ENCODE assay signal across 8 mouse cellular contexts in genomic region chr1:181393250-181394149, GRCm38 (mm10). TPM values are rescaled to one million over a fixed set of nuclear protein-coding genes. Genes with fewer than 3 reads are reported as not detected.
DNase-seq lines count a peak whose midpoint lies in the region; ATAC-seq lines count a peak whose summit lies in the region.

No protein-coding gene starts in this region.

- no peaks in the 10 kb centered on the region for H3K36me3 ChIP-seq in midbrain, embryonic 11.5 days (ENCODE audit: control insufficient read depth, insufficient read depth, low read length)
- no peaks in the 10 kb centered on the region for H3K36me3 ChIP-seq in midbrain, embryonic 10.5 days
- no peaks in the 10 kb centered on the region for H3K36me3 ChIP-seq in embryonic facial prominence, embryonic 10.5 days (replicated peaks)
- H3K36me3 ChIP-seq in neural tube, embryonic 14.5 days (ENCODE audit: control insufficient read depth, insufficient read depth, low read length), result no peaks in the 10 kb centered on the region

- ATAC-seq in midbrain, embryonic 11.5 days (ENCODE audit: low FRiP score), result no peak
- ATAC-seq in neural tube, embryonic 14.5 days (ENCODE audit: low read depth), result peak; percentile 75; the same call in 1 of the 2 replicates

- 73% methylated on average over 6 of the region's 6 CpGs for WGBS in midbrain, embryonic 11.5 days
- 75% methylated on average over 6 of the region's 6 CpGs for WGBS in midbrain, embryonic 10.5 days
- 75% methylated on average over 6 of the region's 6 CpGs for WGBS in embryonic facial prominence, embryonic 10.5 days
- WGBS in neural tube, embryonic 14.5 days, result 37% methylated on average over 6 of the region's 6 CpGs

- peak; percentile 73 for DNase-seq in midbrain, embryonic 11.5 days (ENCODE audit: low spot score, missing footprints)
- no peak for DNase-seq in midbrain, embryonic 10.5 days (ENCODE audit: low spot score)
- DNase-seq in embryonic facial prominence, embryonic 10.5 days (ENCODE audit: low spot score), result peak; percentile 14
- peak; percentile 77 for DNase-seq in heart, adult 8-10 months (ENCODE audit: low spot score)
- DNase-seq in kidney, adult 18-20 months, result peak; percentile 58
- DNase-seq in left cerebral cortex, postnatal 25 days (ENCODE audit: low spot score in 2 of 2), result peak; percentile 64 to 82
- DNase-seq in spleen, adult 18-20 months, result no peak

- no peak overlapping the region for H3K4me2 ChIP-seq in midbrain, embryonic 11.5 days
- H3K4me2 ChIP-seq in neural tube, embryonic 14.5 days (ENCODE audit: low read depth, low read length), result no peak overlapping the region

- no peak overlapping the region for H3K9ac ChIP-seq in midbrain, embryonic 11.5 days (ENCODE audit: low read length)
- no peak overlapping the region for H3K9ac ChIP-seq in neural tube, embryonic 14.5 days (replicated peaks; ENCODE audit: low read depth, low read length)

- intact Hi-C loops in left cerebral cortex, postnatal 25 days (cut with DNase I), result no loop called here

- H3K4me3 ChIP-seq in midbrain, embryonic 11.5 days (ENCODE audit: low read depth, low read length), result no peak overlapping the region
- H3K4me3 ChIP-seq in midbrain, embryonic 10.5 days, result no peak overlapping the region
- H3K4me3 ChIP-seq in embryonic facial prominence, embryonic 10.5 days, result no peak overlapping the region
- no peak overlapping the region for H3K4me3 ChIP-seq in neural tube, embryonic 14.5 days (ENCODE audit: low read depth, low read length)

- H3K4me1 ChIP-seq in midbrain, embryonic 11.5 days (ENCODE audit: control insufficient read depth, insufficient read depth, low read length), result no peaks in the 10 kb centered on the region
- H3K4me1 ChIP-seq in midbrain, embryonic 10.5 days, result 0 out of 2 replicates have a peak, but pooled peaks cover 7% of the 10 kb centered on the region
- H3K4me1 ChIP-seq in embryonic facial prominence, embryonic 10.5 days, result 0 out of 2 replicates have a peak, but pooled peaks cover 2% of the 10 kb centered on the region
- 0 out of 2 replicates have a peak, but pooled peaks cover 3% of the 10 kb centered on the region for H3K4me1 ChIP-seq in neural tube, embryonic 14.5 days (ENCODE audit: control insufficient read depth, insufficient read depth, low read length)

- no peaks in the 10 kb centered on the region; the same call in 1 of the 2 replicates for H3K9me3 ChIP-seq in midbrain, embryonic 11.5 days (ENCODE audit: control insufficient read depth, low read length)
- H3K9me3 ChIP-seq in midbrain, embryonic 10.5 days (replicated peaks), result peaks cover 2% of the 10 kb centered on the region; the same call in 1 of the 2 replicates
- H3K9me3 ChIP-seq in embryonic facial prominence, embryonic 10.5 days, result no peaks in the 10 kb centered on the region
- no peaks in the 10 kb centered on the region for H3K9me3 ChIP-seq in neural tube, embryonic 14.5 days (ENCODE audit: control insufficient read depth, low read length)

- H3K27ac ChIP-seq in midbrain, embryonic 11.5 days (ENCODE audit: low read depth, low read length), result no peak overlapping the region
- no peak overlapping the region for H3K27ac ChIP-seq in midbrain, embryonic 10.5 days (replicated peaks)
- H3K27ac ChIP-seq in embryonic facial prominence, embryonic 10.5 days (replicated peaks), result no peak overlapping the region
- H3K27ac ChIP-seq in neural tube, embryonic 14.5 days (ENCODE audit: low read depth, low read length), result no peak overlapping the region; the same call in 1 of the 2 replicates

- no peaks in the 10 kb centered on the region for H3K27me3 ChIP-seq in midbrain, embryonic 11.5 days (ENCODE audit: control insufficient read depth, insufficient read depth, low read length)
- H3K27me3 ChIP-seq in midbrain, embryonic 10.5 days (ENCODE audit: low read depth, poor library complexity, severe bottlenecking), result no peaks in the 10 kb centered on the region
- H3K27me3 ChIP-seq in embryonic facial prominence, embryonic 10.5 days (replicated peaks; ENCODE audit: low read depth, poor library complexity, severe bottlenecking), result no peaks in the 10 kb centered on the region
- H3K27me3 ChIP-seq in neural tube, embryonic 14.5 days (ENCODE audit: control insufficient read depth, insufficient read depth, low read length), result no peaks in the 10 kb centered on the region

RNA-seq across cellular contexts. Expression of gene Cnih3, which starts 41.1 kb away (rescaled TPM):
- polyA plus RNA-seq in midbrain, embryonic 11.5 days (2014; fragmentation: Nextera tagmentation; extraction: Ambion mirVana), result 1.2 and 1.3 TPM in 2 replicates
- polyA plus RNA-seq in midbrain, embryonic 10.5 days (2016; fragmentation: Nextera tagmentation; extraction: Ambion mirVana), result 0.60 and 1.1 TPM in 2 replicates
- 0.24 and 0.57 TPM in 2 replicates for polyA plus RNA-seq in embryonic facial prominence, embryonic 10.5 days (2016; fragmentation: Nextera tagmentation; extraction: Ambion mirVana)
- total RNA-seq in heart, adult 8-10 months (2022), result not detected
- total RNA-seq in left cerebral cortex, postnatal 25 days (2021), result 10 to 100 TPM; 75.1 to 81.7 TPM
- polyA plus RNA-seq in neural tube, embryonic 14.5 days (2014; fragmentation: Nextera tagmentation; extraction: Ambion mirVana), result 15.0 and 25.7 TPM in 2 replicates

Comparison
In these comparisons a context has a peak if more than half of its experiments do, and no peak if none do; other contexts are left out.
1. DNase-seq: peak in midbrain, embryonic 11.5 days (single experiment), embryonic facial prominence, embryonic 10.5 days (single experiment), heart, adult 8-10 months (single experiment), kidney, adult 18-20 months (single experiment) and left cerebral cortex, postnatal 25 days (2 of 2); none in midbrain, embryonic 10.5 days (single experiment) and spleen, adult 18-20 months (0 of 2).